Mouse (Mus musculus): ENCODE measurements at regions not wholly inside any gene's neighbourhood (a gene's known extent, or its start where the extent isn't known, plus 50 kb on each side); places are given as distances from the start of the nearest gene placed in this dataset.

GRCm38 (mm10) chr9:41327561-41327960 lies 166.1 kb upstream of the Ubash3b start:
- H3K4me3 ChIP-seq (ENCODE audit: inconsistent target) = no peak overlapping the region
- no peak overlapping the region for H3K27ac ChIP-seq
- WGBS (ENCODE audit: missing documents) = 38% methylated on average over 1 of the region's 1 CpGs
- H3K36me3 ChIP-seq (ENCODE audit: inconsistent target) = no peaks in the 10 kb centered on the region
- H3K79me2 ChIP-seq (ENCODE audit: inconsistent target) = no peaks in the 10 kb centered on the region

- Histone ChIP-seq H3K4me3 (ENCODE audit: inconsistent target) (no peak overlapping the region), H3K36me3 (ENCODE audit: inconsistent target) (no peaks in the 10 kb centered on the region), H3K79me2 (ENCODE audit: inconsistent target) (no peaks in the 10 kb centered on the region), H3K27ac (no peak overlapping the region)
- 45% methylated on average over 10 of the region's 10 CpGs for WGBS (ENCODE audit: missing documents)
These were observed 165.5 kb upstream of the Ubash3b start for GRCm38 (mm10) chr9:41326772-41327560.

DNA sequence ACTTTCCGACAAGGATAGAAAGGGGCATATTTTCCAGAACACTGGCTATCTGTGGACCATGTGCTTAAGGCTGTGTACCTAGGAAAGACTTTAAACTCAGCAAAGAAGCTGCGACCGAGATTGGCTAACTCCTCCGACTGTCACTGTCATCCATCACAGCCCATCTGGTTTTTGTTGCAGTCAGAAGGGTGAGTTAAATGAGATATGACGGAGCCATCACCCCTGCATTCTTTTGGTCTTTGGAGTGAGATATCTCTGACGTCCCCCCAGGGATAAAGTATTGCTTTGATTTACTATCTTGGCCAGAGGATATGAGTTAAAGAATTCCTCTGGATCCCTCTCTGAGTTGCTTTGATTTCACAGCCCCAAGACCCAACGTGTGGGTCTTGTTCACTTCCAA lies 160.0 kb upstream of the Ubash3b start:
- no peaks in the 10 kb centered on the region for H3K79me2 ChIP-seq (ENCODE audit: inconsistent target)
- 91% methylated on average over 7 of the region's 7 CpGs for WGBS (ENCODE audit: missing documents)

DNA sequence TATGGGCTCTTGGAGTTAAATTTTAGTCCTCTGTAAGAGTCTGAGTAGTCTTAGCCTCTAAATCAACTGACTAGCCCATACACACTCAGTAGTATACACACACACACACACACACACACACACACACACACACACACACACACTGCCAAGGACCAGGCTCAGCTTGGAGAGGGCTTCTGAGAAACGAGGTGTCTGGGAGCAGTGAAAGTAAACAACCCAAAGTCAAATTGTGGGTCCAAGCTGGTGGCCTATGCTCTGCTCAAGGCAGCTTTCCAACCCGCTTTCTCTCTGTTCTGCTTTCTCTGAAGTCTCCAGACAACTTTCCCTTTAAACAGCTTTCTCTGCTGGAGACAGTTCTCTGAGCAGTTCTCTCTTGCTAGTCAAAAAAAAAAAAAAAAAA lies 157.6 kb upstream of the Ubash3b start:
- Histone ChIP-seq H3K4me3 (ENCODE audit: inconsistent target) (no peak overlapping the region), H3K27ac (no peak overlapping the region), H3K36me3 (ENCODE audit: inconsistent target) (no peaks in the 10 kb centered on the region), H3K79me2 (ENCODE audit: inconsistent target) (no peaks in the 10 kb centered on the region)
- 79% methylated on average over 2 of the region's 2 CpGs for WGBS (ENCODE audit: missing documents)

More for the DNA sequence above, 160.0 kb upstream of the Ubash3b start:
- Histone ChIP-seq H3K36me3 (ENCODE audit: inconsistent target) (no peaks in the 10 kb centered on the region), H3K4me3 (ENCODE audit: inconsistent target) (no peak overlapping the region), H3K27ac (no peak overlapping the region)

- Histone ChIP-seq H3K27ac (no peak overlapping the region), H3K79me2 (ENCODE audit: inconsistent target) (no peaks in the 10 kb centered on the region), H3K36me3 (ENCODE audit: inconsistent target) (no peaks in the 10 kb centered on the region), H3K4me3 (ENCODE audit: inconsistent target) (no peak overlapping the region)
These were observed 144.7 kb upstream of the Ubash3b start for GRCm38 (mm10) chr9:41306229-41306628.

DNA sequence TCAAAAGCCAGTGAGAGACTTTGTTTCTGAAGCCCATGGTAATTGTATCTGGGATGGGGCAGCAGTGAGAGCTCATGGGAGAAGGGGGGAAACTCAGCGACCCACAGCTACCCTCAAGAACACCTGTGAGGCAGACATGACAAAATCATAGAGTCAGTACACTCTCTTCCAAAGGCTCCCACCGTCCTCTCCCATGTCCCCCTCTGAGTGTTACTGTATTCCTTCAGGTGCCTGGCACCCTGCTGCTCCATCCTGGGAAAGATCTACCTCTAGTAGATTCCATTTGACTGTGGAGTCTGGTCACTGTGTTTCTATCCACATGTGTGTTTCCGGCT lies 142.0 kb upstream of the Ubash3b start:
- Histone ChIP-seq H3K4me3 (ENCODE audit: inconsistent target) (no peak overlapping the region), H3K27ac (no peak overlapping the region), H3K36me3 (ENCODE audit: inconsistent target) (no peaks in the 10 kb centered on the region), H3K79me2 (ENCODE audit: inconsistent target) (no peaks in the 10 kb centered on the region)
- 83% methylated on average over 3 of the region's 3 CpGs for WGBS (ENCODE audit: missing documents)

DNA sequence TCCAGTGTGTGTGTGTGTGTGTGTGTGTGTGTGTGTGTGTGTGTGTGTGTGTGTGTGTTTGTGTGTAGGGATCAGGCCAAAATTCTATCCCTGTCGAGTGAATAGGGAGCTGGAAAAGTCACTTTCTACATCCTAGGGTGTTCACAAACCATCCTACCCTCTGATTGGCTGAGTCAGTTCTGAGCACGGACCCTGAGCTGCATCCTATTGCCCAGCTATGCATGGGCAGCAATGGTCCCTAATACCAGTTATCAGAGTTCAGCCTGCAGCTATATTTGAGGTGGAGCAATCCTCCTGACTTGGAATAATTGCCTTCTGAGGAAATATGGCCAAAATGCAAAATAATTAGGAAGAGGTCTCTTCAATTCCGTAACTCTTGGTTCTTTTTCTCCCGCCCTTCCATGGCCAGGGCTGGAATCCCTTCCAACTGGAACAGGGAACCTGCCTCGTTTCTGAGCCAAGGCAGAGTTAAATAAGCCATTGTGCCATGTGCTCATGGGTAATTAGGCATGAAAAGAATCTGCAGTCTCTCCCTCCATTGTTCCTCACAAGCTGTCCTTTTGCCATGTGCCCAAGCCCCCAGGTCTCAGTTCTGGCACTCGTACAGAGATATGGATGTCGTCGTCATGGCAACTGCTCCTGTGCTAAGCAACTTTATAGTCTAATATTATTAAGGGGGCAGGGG lies 141.5 kb upstream of the Ubash3b start:
- Histone ChIP-seq H3K4me3 (ENCODE audit: inconsistent target) (no peak overlapping the region), H3K27ac (no peak overlapping the region), H3K36me3 (ENCODE audit: inconsistent target) (no peaks in the 10 kb centered on the region), H3K79me2 (ENCODE audit: inconsistent target) (no peaks in the 10 kb centered on the region)
- 80% methylated on average over 7 of the region's 8 CpGs for WGBS (ENCODE audit: missing documents)

DNA sequence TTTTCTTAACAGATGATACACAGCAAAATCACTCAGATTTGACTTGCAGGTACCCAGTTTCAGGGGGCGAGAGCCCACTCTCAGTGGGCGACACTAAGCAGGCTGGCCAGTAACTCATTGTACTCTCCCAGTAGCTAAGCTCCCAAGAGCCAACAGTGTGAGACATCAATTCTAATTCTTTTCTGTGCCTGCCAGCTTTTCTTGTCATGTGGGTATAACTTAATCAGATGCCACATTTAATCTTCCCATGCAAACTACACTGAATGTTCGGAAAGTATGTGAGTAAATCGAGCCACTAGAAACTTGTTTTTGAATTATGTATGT lies 124.6 kb upstream of the Ubash3b start:
- no peaks in the 10 kb centered on the region for H3K36me3 ChIP-seq (ENCODE audit: inconsistent target)
- WGBS (ENCODE audit: missing documents) = 97% methylated on average over 4 of the region's 4 CpGs
- no peaks in the 10 kb centered on the region for H3K79me2 ChIP-seq (ENCODE audit: inconsistent target)
- no peak overlapping the region for H3K27ac ChIP-seq
- H3K4me3 ChIP-seq (ENCODE audit: inconsistent target) = no peak overlapping the region

- Histone ChIP-seq H3K4me3 (ENCODE audit: inconsistent target) (no peak overlapping the region), H3K36me3 (ENCODE audit: inconsistent target) (no peaks in the 10 kb centered on the region), H3K79me2 (ENCODE audit: inconsistent target) (no peaks in the 10 kb centered on the region), H3K27ac (no peak overlapping the region)
- WGBS (ENCODE audit: missing documents) = 76% methylated on average over 8 of the region's 8 CpGs
These were observed 124.0 kb upstream of the Ubash3b start for GRCm38 (mm10) chr9:41285266-41286144.

GRCm38 (mm10) chr9:41277726-41278125 lies 116.2 kb upstream of the Ubash3b start:
- Histone ChIP-seq H3K36me3 (ENCODE audit: inconsistent target) (no peaks in the 10 kb centered on the region), H3K27ac (no peak overlapping the region), H3K79me2 (ENCODE audit: inconsistent target) (no peaks in the 10 kb centered on the region), H3K4me3 (ENCODE audit: inconsistent target) (no peak overlapping the region)
- WGBS (ENCODE audit: missing documents) = 90% methylated on average over 2 of the region's 2 CpGs

- Histone ChIP-seq H3K27ac (no peak overlapping the region), H3K4me3 (ENCODE audit: inconsistent target) (no peak overlapping the region), H3K36me3 (ENCODE audit: inconsistent target) (no peaks in the 10 kb centered on the region), H3K79me2 (ENCODE audit: inconsistent target) (no peaks in the 10 kb centered on the region)
- 32% methylated on average over 13 of the region's 13 CpGs for WGBS (ENCODE audit: missing documents)
These were observed 112.4 kb upstream of the Ubash3b start for GRCm38 (mm10) chr9:41273839-41274271.

GRCm38 (mm10) chr9:41273171-41273781 lies 111.8 kb upstream of the Ubash3b start:
- H3K4me3 ChIP-seq (ENCODE audit: inconsistent target) = no peak overlapping the region
- H3K27ac ChIP-seq = no peak overlapping the region
- H3K36me3 ChIP-seq (ENCODE audit: inconsistent target) = no peaks in the 10 kb centered on the region
- 2% methylated on average over 18 of the region's 18 CpGs for WGBS (ENCODE audit: missing documents)
- H3K79me2 ChIP-seq (ENCODE audit: inconsistent target) = no peaks in the 10 kb centered on the region

DNA sequence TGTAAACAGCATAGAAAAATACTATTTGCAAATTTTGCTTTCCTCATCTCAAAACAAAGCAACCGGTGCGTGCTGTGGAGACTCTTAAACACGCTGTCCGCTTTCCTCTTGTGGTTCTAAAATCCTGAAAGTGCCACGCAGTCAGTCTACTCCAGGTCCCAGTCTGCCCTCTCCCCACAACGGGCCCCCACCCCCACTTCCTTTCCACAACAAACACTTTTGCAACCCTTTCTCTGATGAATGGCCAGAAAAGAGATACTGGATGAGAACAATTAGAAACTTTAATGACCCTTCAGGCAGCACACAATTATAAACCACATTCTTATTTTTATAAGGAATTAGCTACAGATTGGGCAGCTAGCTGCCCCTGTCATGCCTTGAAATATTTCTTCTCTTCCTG lies 111.1 kb upstream of the Ubash3b start:
- H3K4me3 ChIP-seq (ENCODE audit: inconsistent target) = no peak overlapping the region
- 0% methylated on average over 6 of the region's 6 CpGs for WGBS (ENCODE audit: missing documents)
- H3K27ac ChIP-seq = no peak overlapping the region
- no peaks in the 10 kb centered on the region for H3K79me2 ChIP-seq (ENCODE audit: inconsistent target)
- H3K36me3 ChIP-seq (ENCODE audit: inconsistent target) = no peaks in the 10 kb centered on the region

GRCm38 (mm10) chr9:41268112-41268511 lies 106.6 kb upstream of the Ubash3b start:
- 64% methylated on average over 3 of the region's 3 CpGs for WGBS (ENCODE audit: missing documents)
- Histone ChIP-seq H3K27ac (no peak overlapping the region), H3K4me3 (ENCODE audit: inconsistent target) (no peak overlapping the region), H3K36me3 (ENCODE audit: inconsistent target) (no peaks in the 10 kb centered on the region), H3K79me2 (ENCODE audit: inconsistent target) (no peaks in the 10 kb centered on the region)

DNA sequence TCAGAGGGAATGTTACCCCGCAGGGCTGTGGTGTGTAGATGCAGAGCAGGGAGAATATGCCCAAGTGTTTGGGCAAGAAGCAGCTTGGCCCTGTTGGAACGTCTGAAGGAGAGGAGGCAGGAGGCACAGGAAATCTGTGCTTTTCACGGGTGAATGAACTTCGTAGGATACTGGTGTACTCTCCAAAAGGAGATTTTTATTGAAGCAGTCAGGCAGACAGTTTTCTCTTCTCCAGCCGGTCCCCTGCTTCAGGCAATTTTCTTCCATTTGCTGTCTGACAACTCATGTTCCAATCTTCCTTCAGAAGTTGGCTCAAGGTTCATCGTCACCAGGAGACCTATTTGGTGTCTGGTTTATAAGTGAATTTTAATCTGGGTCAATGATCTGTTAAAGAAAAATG lies 103.0 kb upstream of the Ubash3b start:
- no peaks in the 10 kb centered on the region for H3K36me3 ChIP-seq (ENCODE audit: inconsistent target)
- no peak overlapping the region for H3K4me3 ChIP-seq (ENCODE audit: inconsistent target)
- WGBS (ENCODE audit: missing documents) = 78% methylated on average over 6 of the region's 6 CpGs
- no peak overlapping the region for H3K27ac ChIP-seq
- H3K79me2 ChIP-seq (ENCODE audit: inconsistent target) = no peaks in the 10 kb centered on the region

Measured in macrophage (primary cell).